Mouse (Mus musculus): ENCODE data around the gene Pars2. TPM values are rescaled to one million over a fixed set of nuclear protein-coding genes. Genes with fewer than 3 reads are reported as not detected.

Gene Pars2
- polyA plus RNA-seq, 3 experiments from 2014 or later, result 9.6 to 12.1 (median 10.0) TPM

Other genes starting within 250 kb of the Pars2 start
- not detected for gene Pcsk9, start 186.7 kb upstream of the Pars2 start, polyA plus RNA-seq (2017; shearing (Covaris generic))
- gene Bsnd, start 158.8 kb upstream of the Pars2 start, polyA plus RNA-seq (2017; shearing (Covaris generic)), result not detected
- gene Dhcr24, start 90.0 kb upstream of the Pars2 start, polyA plus RNA-seq (2017; shearing (Covaris generic)), result 1 to 10 TPM; 2.3 to 6.0 (median 4.0) TPM
- gene Lexm, start 33.8 kb upstream of the Pars2 start, polyA plus RNA-seq (2017; shearing (Covaris generic)), result under 1 TPM in 1 of 3 experiments, not detected in 2; 0.82 TPM
- not detected for gene Ttc22, start 28.6 kb upstream of the Pars2 start, polyA plus RNA-seq (2017; shearing (Covaris generic))
- 10 to 100 TPM; 40.1 to 63.1 (median 60.4) TPM for gene Ttc4, start 27.9 kb downstream of the Pars2 start, polyA plus RNA-seq (2017; shearing (Covaris generic))
- gene Mroh7, start 79.9 kb downstream of the Pars2 start, polyA plus RNA-seq (2017; shearing (Covaris generic)), result not detected
- gene Fam151a, start 82.8 kb downstream of the Pars2 start, polyA plus RNA-seq (2017; shearing (Covaris generic)), result not detected
- 1 to 10 TPM; 3.5 to 9.2 (median 5.8) TPM for gene Acot11, start 153.9 kb downstream of the Pars2 start, polyA plus RNA-seq (2017; shearing (Covaris generic))

All from inflammation-experienced regulatory T-cells, adult 6 months (primary cell).